Mouse (Mus musculus) T-helper 1 cell (primary cell): ENCODE measurements around the gene Zswim3.

Experiments used
- in situ Hi-C: fragments of 300-600 bp; cut with MboI, MseI; formaldehyde crosslinking; loops from one replicate; pipeline ENCODE4 v1.15.1; 2025; ENCODE audit warnings: high pct_unique_total_duplicates

The Zswim3 gene

DNA sequence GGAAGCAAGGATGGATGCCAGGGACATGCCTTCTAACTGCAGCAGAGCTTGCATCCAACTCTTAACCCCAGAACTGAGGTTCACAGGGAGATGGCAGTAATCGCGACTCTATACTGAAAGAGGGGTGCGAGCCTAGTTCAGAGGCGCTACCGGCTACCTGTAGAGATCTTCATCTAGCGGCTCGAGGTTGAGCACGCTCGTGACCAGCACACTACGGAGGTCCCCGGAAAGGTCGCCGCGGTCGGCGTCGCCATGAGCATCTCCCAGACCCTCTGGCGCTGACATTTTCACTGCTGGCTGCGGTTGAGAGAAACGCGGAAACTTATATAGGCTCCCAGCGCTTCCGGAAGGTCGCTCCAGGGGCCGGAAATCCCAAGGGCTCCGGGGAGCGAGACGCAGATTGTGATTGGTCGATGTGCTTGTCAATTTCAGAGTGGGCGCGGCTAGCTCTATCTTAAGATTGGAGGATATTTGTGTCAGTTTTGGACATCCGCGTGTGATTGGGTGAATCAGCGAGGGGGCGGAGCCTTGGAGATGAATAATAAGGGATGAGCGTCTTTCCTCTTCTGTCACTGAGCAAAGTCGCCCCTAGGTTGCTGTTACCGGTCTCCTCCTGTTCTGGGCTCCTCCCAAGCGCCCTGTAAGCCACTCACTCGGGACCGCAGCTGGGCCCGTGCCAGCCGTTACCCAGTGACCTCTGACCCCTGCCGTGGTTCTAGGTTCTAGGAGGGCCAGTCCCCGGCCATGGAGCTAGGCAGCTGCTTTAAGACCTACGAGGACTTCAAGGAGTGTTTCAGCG, at the start of gene Zswim3, which contains the start of gene Acot8:
Zswim3 (plus strand) TSS at position 566 of the 799 bp plus-strand sequence.
Acot8 (minus strand) TSS at position 350 of the 799 bp plus-strand sequence.
- in situ Hi-C loops = no loop called here

- in situ Hi-C loops = no loop called here
These were observed 47.1 kb upstream of the Zswim3 start for GRCm38 (mm10) chr2:164757841-164758240.

DNA sequence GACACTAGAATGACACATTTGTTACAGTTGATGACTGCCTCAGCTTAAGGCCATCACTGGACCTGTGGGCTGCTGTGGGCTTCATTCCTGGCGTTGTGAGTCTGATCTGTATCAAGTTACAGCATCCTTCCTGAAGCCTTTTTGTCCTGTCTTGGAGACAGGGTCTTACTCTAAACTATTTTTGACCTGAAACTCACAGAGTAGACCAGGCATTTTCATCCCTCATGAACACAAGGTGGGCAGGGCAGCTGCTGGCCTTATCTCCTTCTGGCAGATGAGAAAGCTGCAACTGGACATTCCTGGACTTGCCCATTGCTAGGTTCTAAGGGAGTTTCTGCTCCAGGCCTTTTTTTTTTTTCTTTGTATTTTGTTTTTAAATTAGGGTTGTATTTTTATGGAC, 46.2 kb upstream of the Zswim3 start:
- in situ Hi-C loops = no loop called here

DNA sequence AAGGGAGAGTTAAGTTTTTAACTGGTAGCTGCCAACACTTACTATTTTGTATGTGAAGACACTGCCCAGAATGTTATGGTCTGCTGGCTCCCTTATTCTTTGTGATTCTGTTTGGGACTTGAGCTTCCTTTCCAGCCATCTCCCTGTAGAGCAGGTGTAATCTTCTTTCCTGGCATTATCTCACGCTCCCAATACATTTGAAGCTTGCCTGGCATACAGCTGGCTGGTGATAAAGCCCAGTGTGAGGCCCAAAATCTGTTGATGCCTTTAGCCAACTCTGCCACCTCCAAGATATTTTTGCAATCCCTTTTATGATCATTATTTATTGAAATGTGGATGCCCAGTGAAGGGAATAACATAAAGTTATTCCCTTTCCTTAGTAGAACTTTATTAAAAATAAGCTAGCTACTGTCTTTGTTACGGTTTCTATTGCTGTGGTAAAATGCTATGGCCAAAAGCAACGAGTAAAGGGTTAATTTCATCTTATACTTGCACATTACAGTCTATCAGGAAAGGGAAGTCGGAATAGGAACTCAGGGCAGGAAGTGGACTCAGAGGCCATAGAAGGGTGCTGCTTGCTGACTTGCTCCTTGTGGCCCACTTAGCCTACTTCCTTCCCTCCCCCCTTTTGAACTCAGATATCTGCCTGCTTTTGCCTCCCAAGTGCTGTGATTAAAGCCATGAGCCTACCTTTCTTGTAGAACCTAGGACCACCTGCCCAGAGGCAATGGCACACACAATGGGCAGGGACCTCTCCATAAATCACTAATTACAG, 44.7 kb upstream of the Zswim3 start:
- in situ Hi-C loops = no loop called here

DNA sequence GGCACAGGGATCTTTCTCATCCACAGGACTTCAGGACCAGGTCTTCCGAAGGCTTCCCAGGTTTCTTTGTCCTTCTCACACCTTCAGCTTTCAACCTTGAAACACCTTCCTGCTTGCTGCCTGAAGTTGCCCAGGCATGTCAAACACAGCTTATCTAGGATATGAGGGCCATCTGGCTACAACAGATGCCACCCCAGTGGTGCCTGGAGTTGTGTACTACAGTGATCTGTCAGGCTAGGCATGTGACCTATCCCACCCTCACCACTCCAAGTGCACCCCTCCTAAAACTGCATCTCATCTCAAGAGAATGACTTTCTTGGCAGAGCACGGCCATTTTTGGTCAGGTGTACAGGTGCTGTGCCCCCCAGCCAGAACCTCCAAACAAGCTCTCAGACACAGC, 43.4 kb upstream of the Zswim3 start:
- in situ Hi-C loops = no loop called here

GRCm38 (mm10) chr2:164761971-164762370, 42.9 kb upstream of the Zswim3 start:
- in situ Hi-C loops = no loop called here

DNA sequence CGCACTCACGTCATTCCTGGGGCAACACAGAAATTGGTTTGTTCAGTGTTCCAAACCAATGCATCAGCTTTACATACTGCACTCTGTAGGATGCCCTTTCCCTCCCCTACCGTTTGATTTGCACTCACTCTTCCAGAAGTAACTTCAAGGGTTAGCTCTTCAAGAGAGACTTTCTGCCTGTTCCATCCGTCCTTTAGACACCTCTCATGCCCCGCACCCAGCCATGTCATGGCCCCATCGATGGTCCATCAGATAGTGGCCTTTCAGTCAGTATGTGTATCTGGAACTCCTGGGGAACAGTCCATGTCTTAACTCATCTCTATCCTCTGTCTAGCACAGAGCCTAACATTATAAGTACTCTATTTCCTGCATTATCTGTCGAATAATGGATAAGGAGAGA, 42.3 kb upstream of the Zswim3 start:
- in situ Hi-C loops = no loop called here

- in situ Hi-C loops = no loop called here
These were observed 39.1 kb upstream of the Zswim3 start for GRCm38 (mm10) chr2:164765841-164766240.

DNA sequence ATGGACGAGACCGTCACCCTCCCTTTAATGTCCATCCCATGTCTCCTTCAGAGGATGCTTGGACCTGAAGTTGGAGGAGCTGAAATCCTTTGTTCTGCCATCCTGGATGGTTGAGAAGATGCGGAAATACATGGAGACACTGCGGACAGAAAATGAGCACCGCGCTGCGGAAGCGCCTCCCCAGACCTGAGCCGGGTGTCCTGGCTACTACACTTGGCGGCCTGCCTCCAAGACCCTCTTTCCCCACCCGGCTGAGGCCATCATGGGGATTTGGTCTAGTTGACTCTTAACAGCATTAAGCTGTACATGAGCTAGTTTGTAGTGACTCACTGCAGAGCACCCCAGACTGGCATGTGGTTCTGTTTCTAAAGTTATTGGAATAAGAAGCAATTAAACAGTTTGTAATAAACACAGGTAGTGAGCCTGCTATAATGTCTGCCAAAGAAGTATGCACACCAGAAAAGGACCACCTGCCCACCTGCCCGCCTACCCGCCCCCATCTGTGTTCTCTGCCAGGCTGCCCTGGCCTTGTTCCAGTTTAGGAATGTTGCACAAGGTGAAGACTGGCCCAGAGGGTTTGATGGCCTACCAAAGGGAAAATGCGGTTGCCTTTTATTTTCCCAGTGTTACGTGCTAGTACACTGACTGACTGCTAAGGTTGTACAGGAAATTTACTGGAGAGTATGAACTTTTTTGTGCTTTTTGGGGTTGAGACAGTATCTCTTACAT, 36.9 kb upstream of the Zswim3 start:
- in situ Hi-C loops = no loop called here

GRCm38 (mm10) chr2:164769258-164770037, 35.5 kb upstream of the Zswim3 start, which contains the start of gene Ube2c:
TSS of gene Ube2c (plus strand) at chr2:164769898.
- in situ Hi-C loops = no loop called here

- in situ Hi-C loops = no loop called here
These were observed 34.6 kb upstream of the Zswim3 start for GRCm38 (mm10) chr2:164770279-164770678.

DNA sequence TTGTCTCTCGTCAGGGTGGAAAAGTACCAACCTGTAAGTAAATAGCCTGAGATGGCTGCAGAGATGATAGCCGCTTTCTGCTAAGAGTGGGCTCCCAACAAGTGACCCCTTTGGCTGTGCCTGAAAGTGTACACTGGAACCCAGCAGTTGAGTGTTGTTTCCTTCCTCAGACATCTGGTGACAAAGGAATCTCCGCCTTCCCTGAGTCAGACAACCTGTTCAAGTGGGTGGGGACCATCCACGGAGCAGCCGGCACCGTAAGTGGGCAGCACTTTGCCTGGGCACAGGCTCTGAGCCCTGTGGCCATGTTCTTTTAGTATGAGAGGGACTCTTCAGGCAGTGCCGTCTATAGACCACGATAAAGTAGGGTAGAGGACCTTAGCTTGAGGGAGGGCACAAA, 33.8 kb upstream of the Zswim3 start:
- in situ Hi-C loops = no loop called here

DNA sequence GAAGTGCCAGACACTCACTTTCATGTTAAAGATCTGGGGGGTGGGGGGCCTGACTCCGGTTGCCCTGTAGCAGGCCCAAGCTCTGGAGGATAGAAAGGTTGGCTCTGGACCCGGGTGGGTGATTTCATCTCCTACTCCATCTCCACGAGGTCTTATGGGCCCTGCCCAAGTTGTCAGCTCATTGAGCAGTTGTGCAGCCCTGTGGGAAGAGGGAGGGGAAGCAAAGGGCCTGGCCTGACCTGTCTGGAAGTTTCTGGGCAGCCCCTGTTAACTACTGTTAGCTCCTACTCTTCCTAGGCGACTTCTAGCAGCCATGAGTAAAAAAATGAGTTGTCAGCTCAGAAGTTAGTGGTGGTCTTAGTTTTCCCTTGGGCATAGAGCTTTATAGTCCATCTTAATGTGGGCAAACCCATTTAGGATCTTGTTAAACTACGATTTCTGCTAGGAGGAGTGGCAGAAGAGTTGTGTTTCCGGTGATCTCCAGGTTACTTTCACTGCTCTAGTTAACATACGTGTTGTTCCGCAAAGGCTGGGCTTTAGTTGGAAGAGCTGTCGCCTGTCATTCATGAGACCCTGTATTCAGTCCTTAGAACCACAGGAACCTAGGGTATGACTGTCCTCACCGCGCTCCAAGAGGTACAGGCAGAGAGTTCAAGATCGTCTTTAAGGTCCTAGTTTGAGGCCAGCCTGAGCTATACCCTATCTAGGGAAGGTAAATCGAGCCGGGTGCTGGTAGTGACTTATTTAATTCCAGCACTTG, 31.5 kb upstream of the Zswim3 start:
- in situ Hi-C loops = no loop called here

DNA sequence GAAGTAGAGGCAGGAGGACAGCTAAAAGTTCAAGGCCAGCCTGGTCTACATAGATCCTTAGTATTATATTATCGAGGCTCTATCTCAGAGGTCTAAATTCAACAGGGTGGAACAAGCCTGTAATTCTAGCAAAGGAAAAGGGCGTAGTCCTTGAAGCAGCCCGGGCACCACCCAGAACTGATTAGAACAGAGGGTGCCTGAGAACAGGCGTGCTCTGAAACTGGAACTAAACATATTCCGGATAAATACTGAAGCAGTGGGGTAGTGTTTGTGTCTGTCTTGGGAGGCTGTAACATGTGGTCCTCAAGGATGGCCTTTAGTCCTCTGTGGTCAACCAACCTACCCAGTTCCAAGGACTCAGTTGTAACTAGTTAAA, 30.9 kb upstream of the Zswim3 start:
- in situ Hi-C loops = no loop called here

GRCm38 (mm10) chr2:164776130-164776529, 28.8 kb upstream of the Zswim3 start:
- in situ Hi-C loops = no loop called here

DNA sequence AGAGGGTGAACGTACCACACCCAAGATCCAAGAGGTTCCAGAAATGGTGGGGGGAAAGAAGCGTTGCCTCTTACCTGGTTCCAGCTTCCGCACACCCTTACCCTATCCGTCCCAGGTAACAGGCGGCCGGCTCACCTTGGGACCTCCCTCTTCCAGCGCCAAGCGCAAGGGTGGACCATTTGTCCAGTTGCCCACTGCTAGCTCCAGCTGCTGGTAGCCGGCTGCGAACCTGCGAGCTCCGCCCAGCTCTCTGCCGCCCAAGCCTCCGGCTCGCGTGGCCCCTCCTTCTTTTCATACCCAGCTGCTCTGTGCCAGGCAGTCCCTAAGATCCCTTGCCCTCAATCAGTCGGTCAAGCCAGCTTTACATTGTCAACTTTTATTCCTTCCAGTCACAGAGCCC, 28.1 kb upstream of the Zswim3 start:
- in situ Hi-C loops = no loop called here

DNA sequence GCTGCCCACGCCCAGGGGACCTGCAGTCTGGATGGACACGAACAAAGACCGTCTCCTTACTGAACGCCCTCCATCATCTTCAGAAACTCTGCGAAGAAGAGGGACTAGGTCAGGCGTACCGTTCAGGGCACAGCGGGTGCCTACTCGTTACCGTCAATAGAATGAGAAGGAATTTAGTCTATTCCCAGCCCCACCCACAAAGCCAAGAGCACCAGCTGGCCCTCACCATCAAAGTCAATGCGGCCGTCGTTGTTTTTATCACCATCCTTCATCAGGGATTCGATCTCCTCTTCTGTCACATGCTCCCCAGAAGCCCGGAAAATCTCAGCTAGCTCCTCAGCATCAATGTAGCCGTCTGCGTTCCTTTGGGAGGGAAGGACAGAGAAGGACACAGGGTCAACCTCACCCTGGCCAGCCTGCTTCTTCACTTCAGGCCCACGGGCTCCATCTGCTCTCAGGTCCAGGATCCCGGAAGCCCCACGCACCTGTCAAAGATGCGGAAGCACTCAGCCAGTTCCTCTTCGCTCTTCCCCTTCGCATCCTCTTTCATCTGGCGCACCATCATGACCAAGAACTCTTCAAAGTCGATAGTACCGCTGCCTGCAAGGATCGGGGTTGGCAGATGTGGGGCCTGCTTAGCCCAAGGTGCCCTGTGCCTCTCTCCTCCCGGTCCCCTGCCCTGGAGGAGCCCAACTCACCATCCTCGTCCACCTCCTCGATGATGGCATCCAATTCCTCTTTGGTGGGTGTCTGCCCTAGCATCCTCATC, 27.5 kb upstream of the Zswim3 start:
- in situ Hi-C loops = no loop called here

- in situ Hi-C loops = no loop called here
These were observed 26.9 kb upstream of the Zswim3 start for GRCm38 (mm10) chr2:164778015-164778287.

DNA sequence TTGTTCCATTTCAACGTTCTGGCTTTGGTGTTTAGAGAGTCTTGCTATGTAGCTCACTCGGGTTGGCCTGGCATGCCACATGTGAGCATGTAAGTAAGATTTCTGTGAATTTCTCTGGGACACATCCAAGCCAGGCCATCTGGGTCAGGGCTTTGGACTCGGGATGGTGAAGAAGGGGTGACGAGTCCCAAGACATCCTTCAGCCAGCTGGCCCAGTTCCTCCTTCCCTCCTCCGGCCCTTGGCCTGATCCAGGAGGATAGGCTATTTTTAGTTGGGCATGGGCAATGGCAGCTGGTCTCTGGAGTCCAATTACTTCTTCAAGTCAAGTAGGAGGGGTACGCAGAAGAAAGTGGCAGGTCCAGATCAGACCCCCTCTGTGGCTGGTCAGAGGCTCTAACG, 26.1 kb upstream of the Zswim3 start:
- in situ Hi-C loops = no loop called here

DNA sequence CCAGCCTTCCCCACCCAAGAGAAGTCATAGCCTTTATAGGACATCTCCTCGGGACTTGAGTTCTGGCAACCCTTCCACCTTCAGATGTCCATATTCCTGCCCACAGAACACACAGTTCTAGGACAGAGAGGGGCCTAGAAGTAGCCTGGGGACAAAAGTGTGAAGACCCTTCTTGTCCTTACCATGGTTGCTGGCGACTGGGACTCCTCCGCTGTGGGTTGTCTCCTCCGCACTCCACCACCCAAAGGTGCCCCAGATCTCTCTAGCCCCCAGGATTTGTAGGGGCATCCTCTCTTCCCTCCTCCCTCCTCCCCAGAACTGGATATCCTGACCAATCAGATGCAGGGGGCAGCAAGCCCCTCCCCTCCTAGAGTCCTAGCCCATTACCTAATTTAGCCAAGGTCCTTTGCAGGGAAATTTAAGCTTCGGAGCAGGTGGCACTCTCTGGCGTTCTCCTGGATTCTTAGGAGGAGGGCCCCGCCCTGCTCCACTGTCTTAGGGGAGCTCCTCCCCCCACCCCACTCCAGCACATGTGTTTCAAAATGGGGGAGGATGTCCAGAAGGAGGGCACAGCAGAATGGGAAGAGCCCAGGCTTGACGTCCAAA, 25.3 kb upstream of the Zswim3 start, which contains the start of gene Tnnc2:
Tnnc2 (minus strand) TSS at position 487 of the 606 bp plus-strand sequence.
- in situ Hi-C loops = no loop called here
